In genomic region chr7:19823256-19824181, GRCm38 (mm10) we compare ENCODE assay signal across 8 mouse cellular contexts. TPM values are rescaled to one million over a fixed set of nuclear protein-coding genes. Genes with fewer than 3 reads are reported as not detected.
A peak's percentile ranks its signal among the peaks of the same experiment; 100 is the strongest.
DNase-seq lines count a peak whose midpoint lies in the region; ATAC-seq and TF ChIP-seq lines count a peak whose summit lies in the region.

No protein-coding gene starts in this region.

- ATAC-seq in forebrain, embryonic 13.5 days = no peak
- no peak for ATAC-seq in forebrain, postnatal 0 days
- 0 out of 2 replicates have a peak, but pooled peaks have one; percentile 4 for ATAC-seq in heart, embryonic 16.5 days (replicated peaks; ENCODE audit: extremely low read depth, insufficient read depth, low FRiP score)
- peak; percentile 14; the same call in 1 of the 2 replicates for ATAC-seq in liver, embryonic 15.5 days (ENCODE audit: insufficient read depth)
- ATAC-seq in stomach, embryonic 16.5 days (ENCODE audit: insufficient read depth, low FRiP score) = no peak; the same call in 1 of the 2 replicates

- no peak overlapping the region for H3K4me3 ChIP-seq in forebrain, embryonic 13.5 days
- no peak overlapping the region for H3K4me3 ChIP-seq in forebrain, postnatal 0 days (ENCODE audit: low read depth, low read length)
- H3K4me3 ChIP-seq in heart, embryonic 16.5 days (ENCODE audit: low read length) = 0 out of 2 replicates have a peak overlapping the region, but pooled peaks have one; percentile 8
- H3K4me3 ChIP-seq in liver, embryonic 15.5 days (replicated peaks) = no peak overlapping the region
- H3K4me3 ChIP-seq in stomach, embryonic 16.5 days (replicated peaks; ENCODE audit: low read length) = peak overlapping the region; percentile 64; the same call in 1 of the 2 replicates

- no peak overlapping the region for H3K9ac ChIP-seq in forebrain, embryonic 13.5 days
- H3K9ac ChIP-seq in forebrain, postnatal 0 days = no peak overlapping the region
- no peak overlapping the region for H3K9ac ChIP-seq in heart, embryonic 16.5 days (ENCODE audit: low read length)
- H3K9ac ChIP-seq in liver, embryonic 15.5 days = no peak overlapping the region
- peak overlapping the region; percentile 38; the same call in 1 of the 2 replicates for H3K9ac ChIP-seq in stomach, embryonic 16.5 days (ENCODE audit: low read length)

- DNase-seq in forebrain, postnatal 0 days = no peak
- DNase-seq in ES-CJ7 (ENCODE audit: low read depth, low spot score) = peak; percentile 91
- no peak for DNase-seq in gastrocnemius, postnatal 4 days (ENCODE audit: low spot score in 2 of 2)
- no peak for DNase-seq in spleen, adult 12 weeks (ENCODE audit: low spot score)

- H3K9me3 ChIP-seq in forebrain, embryonic 13.5 days (replicated peaks) = no peaks in the 10 kb centered on the region
- no peaks in the 10 kb centered on the region for H3K9me3 ChIP-seq in forebrain, postnatal 0 days (ENCODE audit: low read length)
- peaks cover 4% of the 10 kb centered on the region for H3K9me3 ChIP-seq in heart, embryonic 16.5 days (replicated peaks; ENCODE audit: control insufficient read depth, low read length)
- H3K9me3 ChIP-seq in liver, embryonic 15.5 days (replicated peaks) = no peaks in the 10 kb centered on the region; the same call in 1 of the 2 replicates
- no peaks in the 10 kb centered on the region for H3K9me3 ChIP-seq in stomach, embryonic 16.5 days (replicated peaks; ENCODE audit: control insufficient read depth, low read length)

- H3K4me2 ChIP-seq in forebrain, embryonic 13.5 days = peak overlapping the region; percentile 35
- H3K4me2 ChIP-seq in forebrain, postnatal 0 days (ENCODE audit: low read depth) = no peak overlapping the region
- peak overlapping the region; percentile 45; the same call in 1 of the 2 replicates for H3K4me2 ChIP-seq in heart, embryonic 16.5 days (ENCODE audit: low read depth, low read length)
- peak overlapping the region; percentile 27 for H3K4me2 ChIP-seq in liver, embryonic 15.5 days
- peak overlapping the region; percentile 97 for H3K4me2 ChIP-seq in stomach, embryonic 16.5 days (ENCODE audit: low read depth, low read length)

- H3K27me3 ChIP-seq in forebrain, embryonic 13.5 days = peaks cover 58% of the 10 kb centered on the region
- H3K27me3 ChIP-seq in forebrain, postnatal 0 days (ENCODE audit: insufficient read depth, low read length) = peaks cover 30% of the 10 kb centered on the region
- peaks cover 12% of the 10 kb centered on the region for H3K27me3 ChIP-seq in heart, embryonic 16.5 days (ENCODE audit: control insufficient read depth, insufficient read depth, low read length)
- peaks cover 31% of the 10 kb centered on the region for H3K27me3 ChIP-seq in liver, embryonic 15.5 days
- no peaks in the 10 kb centered on the region; the same call in 1 of the 2 replicates for H3K27me3 ChIP-seq in stomach, embryonic 16.5 days (ENCODE audit: control insufficient read depth, insufficient read depth, low read length)

- 25% methylated on average over 16 of the region's 16 CpGs for WGBS in forebrain, embryonic 13.5 days
- 27% methylated on average over 16 of the region's 16 CpGs for WGBS in forebrain, postnatal 0 days
- WGBS in heart, embryonic 16.5 days = 24% methylated on average over 16 of the region's 16 CpGs
- 11% methylated on average over 16 of the region's 16 CpGs for WGBS in liver, embryonic 15.5 days (ENCODE audit: insufficient replicate concordance)
- WGBS in stomach, embryonic 16.5 days = 27% methylated on average over 16 of the region's 16 CpGs

- H3K36me3 ChIP-seq in forebrain, embryonic 13.5 days (ENCODE audit: poor library complexity, severe bottlenecking) = no peaks in the 10 kb centered on the region
- no peaks in the 10 kb centered on the region for H3K36me3 ChIP-seq in forebrain, postnatal 0 days (ENCODE audit: insufficient read depth)
- no peaks in the 10 kb centered on the region for H3K36me3 ChIP-seq in heart, embryonic 16.5 days (ENCODE audit: control insufficient read depth, insufficient read depth)
- H3K36me3 ChIP-seq in liver, embryonic 15.5 days (replicated peaks) = peaks cover 6% of the 10 kb centered on the region; the same call in 1 of the 2 replicates
- 0 out of 2 replicates have a peak, but pooled peaks cover 6% of the 10 kb centered on the region for H3K36me3 ChIP-seq in stomach, embryonic 16.5 days (ENCODE audit: control insufficient read depth, insufficient read depth, low read length)

- peaks cover 11% of the 10 kb centered on the region for H3K4me1 ChIP-seq in forebrain, embryonic 13.5 days
- no peaks in the 10 kb centered on the region for H3K4me1 ChIP-seq in forebrain, postnatal 0 days (ENCODE audit: insufficient read depth)
- peaks cover 20% of the 10 kb centered on the region for H3K4me1 ChIP-seq in heart, embryonic 16.5 days (ENCODE audit: control insufficient read depth, insufficient read depth, low read length)
- peaks cover 34% of the 10 kb centered on the region for H3K4me1 ChIP-seq in liver, embryonic 15.5 days (replicated peaks)
- H3K4me1 ChIP-seq in stomach, embryonic 16.5 days (ENCODE audit: control insufficient read depth, insufficient read depth, low read length) = peaks cover 35% of the 10 kb centered on the region

- H3K27ac ChIP-seq in forebrain, embryonic 13.5 days = no peak overlapping the region
- no peak overlapping the region for H3K27ac ChIP-seq in forebrain, postnatal 0 days (ENCODE audit: low read depth, low read length)
- peak overlapping the region; percentile 82 for H3K27ac ChIP-seq in heart, embryonic 16.5 days (ENCODE audit: low read length)
- peak overlapping the region; percentile 76 for H3K27ac ChIP-seq in liver, embryonic 15.5 days (replicated peaks)
- H3K27ac ChIP-seq in stomach, embryonic 16.5 days (ENCODE audit: low read length) = peak overlapping the region; percentile 95

- no peak for TF ChIP-seq CTCF in forebrain, postnatal 0 days (IDR thresholded peaks at IDR 0.05; ENCODE audit: low read depth)

RNA-seq across cellular contexts. Expression of gene Bcl3, which starts 0.9 kb away (rescaled TPM):
- 0.23 and 0.49 TPM in 2 replicates for polyA plus RNA-seq in forebrain, embryonic 13.5 days (2015; fragmentation: Nextera tagmentation; extraction: Ambion mirVana)
- total RNA-seq in forebrain, postnatal 0 days (2014; rRNA removed) = 0.43 and 0.77 TPM in 2 replicates
- polyA plus RNA-seq in forebrain, postnatal 0 days (2015; fragmentation: Nextera tagmentation; extraction: Ambion mirVana) = 0.28 and 0.86 TPM in 2 replicates
- polyA plus RNA-seq in heart, embryonic 16.5 days (2015; fragmentation: Nextera tagmentation; extraction: Ambion mirVana) = 3.1 and 4.1 TPM in 2 replicates
- polyA plus RNA-seq in liver, embryonic 15.5 days (2015; fragmentation: Nextera tagmentation; extraction: Ambion mirVana) = 4.7 and 5.3 TPM in 2 replicates
- polyA plus RNA-seq in stomach, embryonic 16.5 days (2015; fragmentation: Nextera tagmentation; extraction: Ambion mirVana) = 9.2 TPM in 2 replicates
- total RNA-seq in gastrocnemius, postnatal 4 days (2021) = 1 to 10 TPM; 5.1 to 5.7 TPM

RNA-seq across cellular contexts. Expression of gene Cblc, which starts 26.9 kb away (rescaled TPM):
- polyA plus RNA-seq in forebrain, embryonic 13.5 days (2015; fragmentation: Nextera tagmentation; extraction: Ambion mirVana) = not detected in 2 replicates
- total RNA-seq in forebrain, postnatal 0 days (2014; rRNA removed) = 0.38 and 1.1 TPM in 2 replicates
- 0.67 and 0.84 TPM in 2 replicates for polyA plus RNA-seq in forebrain, postnatal 0 days (2015; fragmentation: Nextera tagmentation; extraction: Ambion mirVana)
- 1.2 and 2.0 TPM in 2 replicates for polyA plus RNA-seq in heart, embryonic 16.5 days (2015; fragmentation: Nextera tagmentation; extraction: Ambion mirVana)
- polyA plus RNA-seq in liver, embryonic 15.5 days (2015; fragmentation: Nextera tagmentation; extraction: Ambion mirVana) = 3.5 and 3.8 TPM in 2 replicates
- 31.2 and 32.9 TPM in 2 replicates for polyA plus RNA-seq in stomach, embryonic 16.5 days (2015; fragmentation: Nextera tagmentation; extraction: Ambion mirVana)
- under 1 TPM; 0.76 to 0.96 TPM for total RNA-seq in gastrocnemius, postnatal 4 days (2021)

RNA-seq across cellular contexts. Expression of gene Gm19345, which starts 28.3 kb away (rescaled TPM):
- polyA plus RNA-seq in forebrain, embryonic 13.5 days (2015; fragmentation: Nextera tagmentation; extraction: Ambion mirVana) = 2.3 and 3.9 TPM in 2 replicates
- total RNA-seq in forebrain, postnatal 0 days (2014; rRNA removed) = 32.4 and 33.3 TPM in 2 replicates
- polyA plus RNA-seq in forebrain, postnatal 0 days (2015; fragmentation: Nextera tagmentation; extraction: Ambion mirVana) = 14.6 and 16.4 TPM in 2 replicates
- polyA plus RNA-seq in heart, embryonic 16.5 days (2015; fragmentation: Nextera tagmentation; extraction: Ambion mirVana) = not detected in 2 replicates
- polyA plus RNA-seq in liver, embryonic 15.5 days (2015; fragmentation: Nextera tagmentation; extraction: Ambion mirVana) = not detected in 2 replicates
- 0.31 and 0.36 TPM in 2 replicates for polyA plus RNA-seq in stomach, embryonic 16.5 days (2015; fragmentation: Nextera tagmentation; extraction: Ambion mirVana)
- total RNA-seq in gastrocnemius, postnatal 4 days (2021) = not detected

RNA-seq across cellular contexts. Expression of gene Ceacam16, which starts 37.6 kb away (rescaled TPM):
- polyA plus RNA-seq in forebrain, embryonic 13.5 days (2015; fragmentation: Nextera tagmentation; extraction: Ambion mirVana) = not detected in 2 replicates
- total RNA-seq in forebrain, postnatal 0 days (2014; rRNA removed) = not detected in 2 replicates
- 0.53 and 0.84 TPM in 2 replicates for polyA plus RNA-seq in forebrain, postnatal 0 days (2015; fragmentation: Nextera tagmentation; extraction: Ambion mirVana)
- polyA plus RNA-seq in heart, embryonic 16.5 days (2015; fragmentation: Nextera tagmentation; extraction: Ambion mirVana) = not detected in 2 replicates
- polyA plus RNA-seq in liver, embryonic 15.5 days (2015; fragmentation: Nextera tagmentation; extraction: Ambion mirVana) = not detected in 2 replicates
- not detected in 2 replicates for polyA plus RNA-seq in stomach, embryonic 16.5 days (2015; fragmentation: Nextera tagmentation; extraction: Ambion mirVana)
- total RNA-seq in gastrocnemius, postnatal 4 days (2021) = not detected

RNA-seq across cellular contexts. Expression of gene Bcam, which starts 52.7 kb away (rescaled TPM):
- polyA plus RNA-seq in forebrain, embryonic 13.5 days (2015; fragmentation: Nextera tagmentation; extraction: Ambion mirVana) = 4.4 and 5.7 TPM in 2 replicates
- total RNA-seq in forebrain, postnatal 0 days (2014; rRNA removed) = 12.2 and 19.5 TPM in 2 replicates
- 10.9 and 12.7 TPM in 2 replicates for polyA plus RNA-seq in forebrain, postnatal 0 days (2015; fragmentation: Nextera tagmentation; extraction: Ambion mirVana)
- polyA plus RNA-seq in heart, embryonic 16.5 days (2015; fragmentation: Nextera tagmentation; extraction: Ambion mirVana) = 413 and 444 TPM in 2 replicates
- 10.3 and 11.3 TPM in 2 replicates for polyA plus RNA-seq in liver, embryonic 15.5 days (2015; fragmentation: Nextera tagmentation; extraction: Ambion mirVana)
- 118 and 122 TPM in 2 replicates for polyA plus RNA-seq in stomach, embryonic 16.5 days (2015; fragmentation: Nextera tagmentation; extraction: Ambion mirVana)
- total RNA-seq in gastrocnemius, postnatal 4 days (2021) = 100 to 1,000 TPM; 119 to 144 TPM

Comparison
In these comparisons a context has a peak if more than half of its experiments do, and no peak if none do; other contexts are left out.
1. ATAC-seq: peak in heart, embryonic 16.5 days (single experiment) and liver, embryonic 15.5 days (single experiment); none in forebrain, embryonic 13.5 days (single experiment), forebrain, postnatal 0 days (single experiment) and stomach, embryonic 16.5 days (single experiment).
2. H3K27ac ChIP-seq: peak in heart, embryonic 16.5 days (single experiment), liver, embryonic 15.5 days (single experiment) and stomach, embryonic 16.5 days (single experiment); none in forebrain, embryonic 13.5 days (single experiment) and forebrain, postnatal 0 days (single experiment).
3. H3K4me3 ChIP-seq: peak in heart, embryonic 16.5 days (single experiment) and stomach, embryonic 16.5 days (single experiment); none in forebrain, embryonic 13.5 days (single experiment), forebrain, postnatal 0 days (single experiment) and liver, embryonic 15.5 days (single experiment).